Mouse (Mus musculus) heart, postnatal 0 days (tissue): ENCODE data around the gene Arf4.

Experiments
- CTCF ChIP-seq: IDR thresholded peaks from 2 replicates; pipeline ENCODE4 v1.5.1; 2016; ENCODE audit warnings: antibody characterized with exemption, control low read depth, low read depth
- EP300 ChIP-seq: IDR thresholded peaks from 2 replicates; pipeline ENCODE4 v1.6.1; 2016; ENCODE audit warnings: antibody characterized with exemption, low read depth

DNA sequence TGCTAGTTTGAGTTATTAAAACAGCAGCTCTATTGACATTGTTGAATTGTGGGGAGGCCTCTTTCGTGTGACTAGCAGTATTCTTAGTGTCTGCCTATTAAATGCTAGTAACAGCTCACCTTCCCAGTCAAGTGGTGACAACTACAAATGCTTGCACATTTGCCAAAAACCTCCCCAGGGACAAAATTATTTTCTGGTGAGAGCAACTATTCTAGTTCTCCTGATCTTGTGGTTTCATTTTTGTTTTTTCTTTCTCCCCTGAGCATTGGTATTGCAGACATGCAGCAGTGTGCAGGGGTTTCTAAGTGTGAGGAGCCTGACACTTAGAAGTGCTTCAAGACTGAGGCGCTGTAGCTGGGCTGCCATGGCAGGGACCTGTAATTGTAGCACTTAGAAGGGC lies 9.9 kb downstream of the Arf4 start:
- TF ChIP-seq CTCF (no peak), EP300 (no peak)
